ENCODE assay signal across 11 mouse cellular contexts in genomic region chr9:30278231-30278630, GRCm38 (mm10).
"Had no signal": no experiment of that assay in that cellular context is flagged by ENCODE, and none has a peak within 500 bp of the region (broad histone marks: within the 10 kb centered on the region; RNA-seq: fewer than 3 reads in every experiment).

No protein-coding gene starts in this region.

- H3K9me3 ChIP-seq: liver, embryonic 13.5 days had no signal

- H3K27ac ChIP-seq: left cerebral cortex, adult 2 months; liver, embryonic 13.5 days had no signal

- DNase-seq: kidney, postnatal 25 days; layer of hippocampus, postnatal 36 days; liver, embryonic 13.5 days; lung, adult 2 months; lung, postnatal 14 days; lung, postnatal 4 days; midbrain, embryonic 14.5 days; thymus, adult 18-20 months; thymus, postnatal 36 days had no signal

- H3K27me3 ChIP-seq: liver, embryonic 13.5 days had no signal

- H3K4me3 ChIP-seq: left cerebral cortex, adult 2 months; liver, embryonic 13.5 days had no signal

- H3K36me3 ChIP-seq: liver, embryonic 13.5 days had no signal

- H3K4me1 ChIP-seq: liver, embryonic 13.5 days had no signal

- H3K9ac ChIP-seq: liver, embryonic 13.5 days had no signal

- H3K4me2 ChIP-seq: liver, embryonic 13.5 days; midbrain, embryonic 11.5 days had no signal
